8 mouse cellular contexts compared by ENCODE assay signal in genomic region chr9:107709697-107710483, GRCm38 (mm10). TPM values are rescaled to one million over a fixed set of nuclear protein-coding genes. Genes with fewer than 3 reads are reported as not detected.
A peak's percentile ranks its signal among the peaks of the same experiment; 100 is the strongest.
DNase-seq lines count a peak whose midpoint lies in the region; ATAC-seq and TF ChIP-seq lines count a peak whose summit lies in the region.

Gene Sema3f, minus strand, starts transcription at chr9:107710475.

- TF ChIP-seq POLR2A in cortical plate, adult 2 months (IDR thresholded peaks at IDR 0.05; ENCODE audit: extremely low read depth, insufficient read depth, low read length), result peak; percentile 35; the same call in 1 of the 2 replicates

- 0 out of 2 replicates have a peak, but pooled peaks have one; percentile 9 for TF ChIP-seq CTCF in cortical plate, adult 2 months (IDR thresholded peaks at IDR 0.05; ENCODE audit: extremely low read depth, insufficient read depth, low read length)

- H3K4me1 ChIP-seq in cortical plate, adult 2 months (ENCODE audit: control insufficient read depth, insufficient read depth, low read length), result no peaks in the 10 kb centered on the region

- ATAC-seq in megakaryocyte-erythroid progenitor cell, adult 5-6 weeks (replicated peaks; ENCODE audit: low FRiP score, low TSS enrichment, poor library complexity, severe bottlenecking), result peak; percentile 72

- no peak within 1 kb of the TSS for H3K27ac ChIP-seq in cortical plate, adult 2 months (ENCODE audit: insufficient read depth, low read length)

- intact Hi-C loops in gastrocnemius, postnatal 14 days (cut with DNase I; ENCODE audit: low total_unique reads), result no loop called here
- intact Hi-C loops in left cerebral cortex, postnatal 25 days (cut with DNase I), result no loop called here

- DNase-seq in adrenal gland, adult (ENCODE audit: inconsistent age in 2 of 2, low spot score in 1 of 2), result peak; percentile 89 to 94
- DNase-seq in gastrocnemius, postnatal 14 days, result peak; percentile 82
- peak; percentile 87 for DNase-seq in induced T-regulatory cell, adult 2 months (ENCODE audit: low read depth)
- DNase-seq in left cerebral cortex, postnatal 25 days (ENCODE audit: low spot score in 2 of 2), result peak; percentile 60 to 64
- DNase-seq in right cerebral cortex, postnatal 4 days, result peak; percentile 73
- DNase-seq in urinary bladder, postnatal 4 days (ENCODE audit: low spot score in 2 of 2), result peak; percentile 79 to 81

- peak within 1 kb of the TSS; percentile 48 for H3K4me3 ChIP-seq in cortical plate, adult 2 months (ENCODE audit: insufficient read depth, low read length)

RNA-seq across cellular contexts. Expression of gene Sema3f, which starts in this region (rescaled TPM):
- 29.1 and 30.1 TPM in 2 replicates for polyA plus RNA-seq in cortical plate, adult 2 months (2012; rRNA removed)
- 10 to 100 TPM in 1 of 2 experiments, 1 to 10 TPM in 1; 8.4 to 10.6 TPM for total RNA-seq in gastrocnemius, postnatal 14 days (2021)
- total RNA-seq in left cerebral cortex, postnatal 25 days (2021), result 10 to 100 TPM; 16.6 to 17.8 TPM
- 0.94 TPM in 1 of 2 replicates, not detected in the other for total RNA-seq in megakaryocyte-erythroid progenitor cell, adult 5-6 weeks (2014; fragmentation: Nextera tagmentation)
- total RNA-seq in megakaryocyte-erythroid progenitor cell, adult 5-6 weeks (2017), result not detected in 2 replicates

Comparison
In these comparisons a context has a peak if more than half of its experiments do, and no peak if none do; other contexts are left out.
1. RNA of gene Sema3f (total RNA-seq): 16.6 to 17.8 TPM in left cerebral cortex, postnatal 25 days and 8.4 to 10.6 TPM in gastrocnemius, postnatal 14 days; 0.94 TPM in megakaryocyte-erythroid progenitor cell, adult 5-6 weeks; every median in the first group is over 4 times any median in the second.
2. Peak in ATAC-seq in megakaryocyte-erythroid progenitor cell, adult 5-6 weeks; RNA of the gene not detected or under 1 TPM.
3. Peak in every context shown above with its lines, with median percentiles within 50 percentile points of each other: DNase-seq.